In the genomic region with DNA sequence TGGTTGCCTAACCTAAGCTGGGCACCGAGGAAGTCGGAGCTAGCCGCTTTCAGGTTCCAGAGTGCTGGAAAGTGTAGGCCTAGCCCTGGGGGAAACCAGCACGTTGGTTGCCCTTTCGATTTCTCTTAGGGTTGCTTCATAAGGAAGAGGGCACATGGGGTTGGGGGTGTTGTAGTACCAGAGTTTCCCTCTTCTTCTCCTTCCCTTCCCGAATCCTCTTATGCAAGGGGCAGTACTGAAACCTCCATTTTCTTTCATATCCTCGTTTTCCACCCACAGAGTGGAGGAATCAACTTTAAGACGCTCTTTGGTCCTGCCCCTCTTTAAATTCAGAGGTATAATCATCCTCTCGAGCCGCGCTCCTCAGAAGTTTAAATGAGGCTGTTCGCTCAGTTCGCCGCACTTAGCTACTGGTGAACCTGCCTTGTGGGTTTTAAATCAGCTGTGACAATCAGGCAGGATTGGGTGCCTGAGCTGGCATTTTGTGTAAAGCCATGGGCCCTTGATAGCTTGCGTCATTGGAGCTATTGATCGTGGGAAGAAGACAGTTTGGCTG, we compare ENCODE assay signal across 8 mouse cellular contexts. TPM values are rescaled to one million over a fixed set of nuclear protein-coding genes. Genes with fewer than 3 reads are reported as not detected.
DNase-seq lines count a peak whose midpoint lies in the region; ATAC-seq and TF ChIP-seq lines count a peak whose summit lies in the region.

No protein-coding gene starts in this region.

- H3K4me2 ChIP-seq in hindbrain, embryonic 14.5 days (replicated peaks) = peak overlapping the region; percentile 84

- TF ChIP-seq POLR2A in embryonic fibroblast, embryonic 13.5 days (IDR thresholded peaks at IDR 0.05; ENCODE audit: low read depth, low read length) = no peak
- TF ChIP-seq POLR2A in small intestine, adult 2 months (IDR thresholded peaks at IDR 0.05; ENCODE audit: low read depth, low read length) = no peak

- peak; percentile 47 to 50 for DNase-seq in B cell, adult 2 months
- peak; percentile 42 for DNase-seq in Muller cell, postnatal 12 days (ENCODE audit: inconsistent ontology term)
- no peak for DNase-seq in hindbrain, embryonic 14.5 days (ENCODE audit: low spot score)
- DNase-seq in lung, postnatal 10 days = peak; percentile 36
- no peak for DNase-seq in frontal cortex, postnatal 25 days (ENCODE audit: low spot score in 2 of 2)
- DNase-seq in left cerebral cortex, postnatal 10 days (ENCODE audit: extremely low spot score in 1 of 2, low spot score in 2 of 2) = no peak

- WGBS in hindbrain, embryonic 14.5 days = under 1% methylated on average over 16 of the region's 16 CpGs
- under 1% methylated on average over 16 of the region's 16 CpGs for WGBS in small intestine, adult 2 months

- intact Hi-C loops in left cerebral cortex, postnatal 10 days (cut with DNase I) = loop anchor here (5.0 kb wide), 2 partner anchors 47 to 48 kb away; no protein-coding TSS in a partner anchor

- no peaks in the 10 kb centered on the region for H3K36me3 ChIP-seq in hindbrain, embryonic 14.5 days (replicated peaks; ENCODE audit: control insufficient read depth, insufficient read depth)
- no peaks in the 10 kb centered on the region for H3K36me3 ChIP-seq in small intestine, adult 2 months (ENCODE audit: control insufficient read depth, insufficient read depth, low read length)

- no peak for ATAC-seq in hindbrain, embryonic 14.5 days (ENCODE audit: low FRiP score)

- H3K4me3 ChIP-seq in embryonic fibroblast, embryonic 13.5 days (ENCODE audit: insufficient read depth, low read length) = peak overlapping the region; percentile 88
- peak overlapping the region; percentile 98 for H3K4me3 ChIP-seq in hindbrain, embryonic 14.5 days (replicated peaks; ENCODE audit: low read length)
- peak overlapping the region; percentile 98 for H3K4me3 ChIP-seq in small intestine, adult 2 months (ENCODE audit: low read depth, low read length)

- H3K4me1 ChIP-seq in embryonic fibroblast, embryonic 13.5 days (ENCODE audit: control insufficient read depth, insufficient read depth, low read length) = peaks cover 10% of the 10 kb centered on the region
- H3K4me1 ChIP-seq in hindbrain, embryonic 14.5 days (replicated peaks; ENCODE audit: control insufficient read depth, insufficient read depth, low read length) = peaks cover 31% of the 10 kb centered on the region
- peaks cover 20% of the 10 kb centered on the region for H3K4me1 ChIP-seq in small intestine, adult 2 months (ENCODE audit: control insufficient read depth, insufficient read depth, insufficient read length, low read length)

- H3K9me3 ChIP-seq in hindbrain, embryonic 14.5 days (ENCODE audit: control insufficient read depth, low read length) = no peaks in the 10 kb centered on the region

- no peak for TF ChIP-seq CTCF in embryonic fibroblast, embryonic 13.5 days (IDR thresholded peaks at IDR 0.05; ENCODE audit: borderline replicate concordance, insufficient read depth, low read length)
- TF ChIP-seq CTCF in small intestine, adult 2 months (IDR thresholded peaks at IDR 0.05; ENCODE audit: extremely low read depth, insufficient read length, insufficient replicate concordance, low read depth, low read length) = no peak

- H3K27ac ChIP-seq in embryonic fibroblast, embryonic 13.5 days (ENCODE audit: insufficient read depth, low read length) = peak overlapping the region; percentile 50; the same call in 1 of the 2 replicates
- H3K27ac ChIP-seq in hindbrain, embryonic 14.5 days = no peak overlapping the region
- H3K27ac ChIP-seq in small intestine, adult 2 months (ENCODE audit: insufficient read depth, low read depth, low read length) = peak overlapping the region; percentile 93

- peak overlapping the region; percentile 92 for H3K9ac ChIP-seq in hindbrain, embryonic 14.5 days

- no peaks in the 10 kb centered on the region for H3K27me3 ChIP-seq in hindbrain, embryonic 14.5 days (ENCODE audit: control insufficient read depth, insufficient read depth, low read length)
- no peaks in the 10 kb centered on the region for H3K27me3 ChIP-seq in small intestine, adult 2 months (ENCODE audit: control insufficient read depth, insufficient read depth, low read length)

RNA-seq across cellular contexts. Expression of gene Larp1, which starts 1.4 kb away (rescaled TPM):
- 89.9 and 94.4 TPM in 2 replicates for polyA plus RNA-seq in embryonic fibroblast, embryonic 13.5 days (2011; ENCODE audit: insufficient read length, low read depth, missing spikeins)
- 19.6 and 21.3 TPM in 2 replicates for polyA plus RNA-seq in hindbrain, embryonic 14.5 days (2014; fragmentation: Nextera tagmentation; extraction: Ambion mirVana)
- polyA plus RNA-seq in small intestine, adult 2 months (2012; rRNA removed) = 16.9 and 25.9 TPM in 2 replicates
- total RNA-seq in left cerebral cortex, postnatal 10 days (2021) = 10 to 100 TPM; 86.2 to 89.1 TPM

Comparison
In these comparisons a context has a peak if more than half of its experiments do, and no peak if none do; other contexts are left out.
1. DNase-seq: peak in B cell, adult 2 months (2 of 2), Muller cell, postnatal 12 days (single experiment) and lung, postnatal 10 days (single experiment); none in hindbrain, embryonic 14.5 days (single experiment), frontal cortex, postnatal 25 days (0 of 2) and left cerebral cortex, postnatal 10 days (0 of 2).
2. Peak in every context shown above with its lines, with median percentiles within 50 percentile points of each other: H3K4me3 ChIP-seq.